Comparison of ENCODE assay signal across 12 mouse cellular contexts in genomic region chr4:32509832-32510612, GRCm38 (mm10).
DNase-seq lines count a peak whose midpoint lies in the region; ATAC-seq and TF ChIP-seq lines count a peak whose summit lies in the region.
"Had no signal": no experiment of that assay in that cellular context is flagged by ENCODE, and none has a peak within 500 bp of the region (broad histone marks: within the 10 kb centered on the region; RNA-seq: fewer than 3 reads in every experiment).

No protein-coding gene starts in this region.

- peaks cover 43% of the 10 kb centered on the region for H3K4me1 ChIP-seq in heart, postnatal 0 days (ENCODE audit: control insufficient read depth, insufficient read depth)
- H3K4me1 ChIP-seq: liver, embryonic 12.5 days had no signal

- TF ChIP-seq CTCF in heart, postnatal 0 days (IDR thresholded peaks at IDR 0.05; ENCODE audit: low read depth) = no peak

- no peak overlapping the region for H3K9ac ChIP-seq in heart, postnatal 0 days (replicated peaks; ENCODE audit: low read depth, low read length)
- H3K9ac ChIP-seq: hindbrain, embryonic 12.5 days; liver, embryonic 12.5 days had no signal

- peak overlapping the region; percentile 38 for H3K4me2 ChIP-seq in heart, postnatal 0 days (ENCODE audit: low read depth, low read length)
- H3K4me2 ChIP-seq: hindbrain, embryonic 12.5 days; liver, embryonic 12.5 days had no signal

- no peak overlapping the region for H3K4me3 ChIP-seq in heart, postnatal 0 days (ENCODE audit: low read depth, low read length)
- H3K4me3 ChIP-seq: hindbrain, embryonic 12.5 days; liver, embryonic 12.5 days had no signal

- peak; percentile 74 for ATAC-seq in heart, postnatal 0 days (ENCODE audit: insufficient read depth, low read depth)
- ATAC-seq in monocyte, adult 5-6 weeks (replicated peaks; ENCODE audit: insufficient number of reproducible peaks, low FRiP score, low TSS enrichment, poor library complexity, severe bottlenecking) = no peak
- ATAC-seq: liver, embryonic 12.5 days had no signal

- DNase-seq in heart, adult 9 months (ENCODE audit: low spot score in 2 of 2) = peak; percentile 19 to 34
- no peak for DNase-seq in heart, adult 8-10 months (ENCODE audit: low spot score)
- DNase-seq in Muller cell, postnatal 12 days (ENCODE audit: inconsistent ontology term) = peak; percentile 84
- DNase-seq in cerebellum, postnatal 25 days = peak; percentile 66 to 80
- peak; percentile 67 for DNase-seq in heart, postnatal 0 days (ENCODE audit: low spot score)
- DNase-seq in thymus, postnatal 14 days = no peak
- no peak for DNase-seq in right cerebral cortex, adult 18-20 months
- DNase-seq: adrenal gland, postnatal 14 days; kidney, postnatal 4 days had no signal

- H3K27ac ChIP-seq in heart, postnatal 0 days (ENCODE audit: low read depth) = peak overlapping the region; percentile 63
- H3K27ac ChIP-seq: liver, embryonic 12.5 days had no signal

- WGBS in heart, postnatal 0 days = 26% methylated on average over 9 of the region's 9 CpGs

- no peak for TF ChIP-seq EP300 in heart, postnatal 0 days (IDR thresholded peaks at IDR 0.05; ENCODE audit: low read depth)

- H3K9me3 ChIP-seq in heart, postnatal 0 days (replicated peaks; ENCODE audit: control insufficient read depth, low read length) = no peaks in the 10 kb centered on the region
- H3K9me3 ChIP-seq: hindbrain, embryonic 12.5 days; liver, embryonic 12.5 days had no signal

- H3K36me3 ChIP-seq in heart, postnatal 0 days (replicated peaks; ENCODE audit: control insufficient read depth, insufficient read depth, low read length) = no peaks in the 10 kb centered on the region
- H3K36me3 ChIP-seq: hindbrain, embryonic 12.5 days; liver, embryonic 12.5 days had no signal

- H3K27me3 ChIP-seq in heart, postnatal 0 days (ENCODE audit: control insufficient read depth, insufficient read depth, low read length) = no peaks in the 10 kb centered on the region
- H3K27me3 ChIP-seq: hindbrain, embryonic 12.5 days; liver, embryonic 12.5 days had no signal

Comparison
In these comparisons a context has a peak if more than half of its experiments do, and no peak if none do; other contexts are left out.
1. DNase-seq: peak in heart, adult 9 months (2 of 2), Muller cell, postnatal 12 days (single experiment), cerebellum, postnatal 25 days (2 of 2) and heart, postnatal 0 days (single experiment); none in heart, adult 8-10 months (single experiment), thymus, postnatal 14 days (single experiment) and right cerebral cortex, adult 18-20 months (single experiment).